Mouse (Mus musculus): ENCODE measurements at regions not wholly inside any gene's neighbourhood (a gene's known extent, or its start where the extent isn't known, plus 50 kb on each side); places are given as distances from the start of the nearest gene placed in this dataset.

GRCm38 (mm10) chr2:138033379-138034122, 222.8 kb upstream of the Btbd3 start:
- TF ChIP-seq CTCF (IDR thresholded peaks at IDR 0.05; ENCODE audit: insufficient read depth, low read length) (peak; percentile 98), POLR2A (IDR thresholded peaks at IDR 0.05; ENCODE audit: borderline replicate concordance, extremely low read depth, low read depth, low read length) (no peak)

Measured in lung, adult 2 months (tissue).